Mouse (Mus musculus) intestine, embryonic 14.5 days (tissue): Measurements from ENCODE around the gene Sertm1. TPM values are rescaled to one million over a fixed set of nuclear protein-coding genes. Genes with fewer than 3 reads are reported as not detected.

Experiments used
- ATAC-seq: fragments of 200-750 bp; cut with Nextera tagmentation; replicated peaks from 2 replicates; pipeline ENCODE4 v1.8.0; 2017; ENCODE audit warnings: low read depth, moderate number of reproducible peaks, moderate TSS enrichment, moderate library complexity; ENCODE audit not compliant: low FRiP score, low TSS enrichment
- DNase-seq: peaks from one replicate; pipeline ENCODE4 v3.0.0-alpha.2; 2018; ENCODE audit warnings: low spot score
- H3K27ac ChIP-seq: fragments of 300-500 bp; sonication (generic); 2 replicates; pipeline ENCODE4 v1.5.1; 2014; ENCODE audit warnings: low read depth, mild to moderate bottlenecking, control low read depth
- H3K27me3 ChIP-seq: fragments of 300-500 bp; sonication (generic); replicated peaks from 2 replicates; pipeline ENCODE4 v1.6.1; 2014; ENCODE audit warnings: low read length, control low read depth; ENCODE audit not compliant: control insufficient read depth, insufficient read depth
- H3K36me3 ChIP-seq: fragments of 300-500 bp; sonication (generic); 2 replicates; pipeline ENCODE4 v1.6.1; 2014; ENCODE audit warnings: low read length, control low read depth; ENCODE audit not compliant: control insufficient read depth, insufficient read depth
- H3K4me1 ChIP-seq: fragments of 300-500 bp; sonication (generic); replicated peaks from 2 replicates; pipeline ENCODE4 v1.6.1; 2014; ENCODE audit warnings: low read length, control low read depth, mixed read lengths; ENCODE audit not compliant: control insufficient read depth, insufficient read depth
- H3K4me2 ChIP-seq: fragments of 300-500 bp; sonication (generic); 2 replicates; pipeline ENCODE4 v1.6.1; 2014; ENCODE audit warnings: low read length
- H3K4me3 ChIP-seq: fragments of 300-500 bp; sonication (generic); 2 replicates; pipeline ENCODE4 v1.5.1; 2014; ENCODE audit warnings: low read depth, low read length, control low read depth, mixed read lengths
- H3K9ac ChIP-seq: fragments of 300-500 bp; sonication (generic); 2 replicates; pipeline ENCODE4 v1.6.1; 2014; ENCODE audit warnings: mild to moderate bottlenecking, low read length
- H3K9me3 ChIP-seq: fragments of 300-500 bp; sonication (generic); 2 replicates; pipeline ENCODE4 v1.6.1; 2016; ENCODE audit warnings: low read length, control low read depth; ENCODE audit not compliant: control insufficient read depth
- WGBS: fragments of 180-500 bp; shearing (Covaris S2); extraction: QIAGEN DNeasy Blood & Tissue Kit; methylation state at CpG from one replicate; pipeline ENCODE4 v1.1.7; 2014; 5-methylcytosine and 5-hydroxymethylcytosine counted together
- polyA plus RNA-seq: library from polyadenylated mRNA; unstranded; fragments of >200 nt; fragmentation: Nextera tagmentation; extraction: Ambion mirVana; gene quantifications from 2 replicates; pipeline ENCODE4 v1.2.1, GENCODE M21; 2014

The Sertm1 gene
- polyA plus RNA-seq, 1 experiment from 2014 or later, result 0.15 TPM

DNA sequence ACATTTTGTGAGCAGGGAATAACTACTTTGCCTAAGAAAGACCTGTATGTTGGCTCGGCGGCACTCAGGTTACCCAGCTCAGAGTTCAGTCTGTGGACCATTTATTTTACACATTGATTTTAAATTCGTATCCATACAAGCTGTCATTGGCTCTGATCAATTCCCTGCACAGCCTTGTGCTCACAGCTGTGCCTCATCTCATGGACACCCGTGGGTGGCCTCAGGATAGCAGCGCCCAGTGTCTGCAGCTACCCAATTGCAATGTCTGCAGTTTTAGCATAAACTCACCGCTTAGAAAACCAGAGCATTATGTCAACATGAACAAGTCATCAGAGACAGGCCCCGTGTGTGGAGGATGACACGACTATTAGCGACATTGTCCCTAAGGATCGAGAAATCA lies 17.7 kb downstream of the Sertm1 start:
- Histone ChIP-seq H3K4me1 (no peaks in the 10 kb centered on the region), H3K9ac (no peak overlapping the region), H3K36me3 (no peaks in the 10 kb centered on the region), H3K27ac (no peak overlapping the region), H3K4me3 (no peak overlapping the region), H3K9me3 (no peaks in the 10 kb centered on the region), H3K27me3 (no peaks in the 10 kb centered on the region), H3K4me2 (no peak overlapping the region)
- ATAC-seq (no peak), DNase-seq (no peak)
- WGBS, result 78% methylated on average over 10 of the region's 10 CpGs

DNA sequence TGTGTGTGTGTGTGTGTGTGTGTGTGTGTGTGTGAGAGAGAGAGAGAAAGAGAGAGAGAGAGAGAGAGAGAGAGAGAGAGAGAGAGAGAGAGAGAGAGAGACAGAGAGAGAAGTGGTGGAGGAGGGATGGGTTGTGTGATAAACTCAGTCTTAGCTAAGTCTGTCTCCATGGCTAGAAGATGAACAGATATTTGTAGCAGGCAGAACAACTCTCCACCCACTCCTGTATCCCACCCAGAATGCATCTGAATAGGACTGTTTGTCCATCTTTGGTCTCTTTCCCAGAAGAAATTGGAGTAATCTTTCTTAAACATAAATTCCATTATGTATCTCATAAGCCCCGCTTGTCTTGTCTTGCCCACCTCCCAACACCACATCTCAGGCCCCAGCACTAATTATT lies 20.8 kb downstream of the Sertm1 start:
- Histone ChIP-seq H3K27me3 (no peaks in the 10 kb centered on the region), H3K4me1 (no peaks in the 10 kb centered on the region)
- ATAC-seq, result no peak

DNA sequence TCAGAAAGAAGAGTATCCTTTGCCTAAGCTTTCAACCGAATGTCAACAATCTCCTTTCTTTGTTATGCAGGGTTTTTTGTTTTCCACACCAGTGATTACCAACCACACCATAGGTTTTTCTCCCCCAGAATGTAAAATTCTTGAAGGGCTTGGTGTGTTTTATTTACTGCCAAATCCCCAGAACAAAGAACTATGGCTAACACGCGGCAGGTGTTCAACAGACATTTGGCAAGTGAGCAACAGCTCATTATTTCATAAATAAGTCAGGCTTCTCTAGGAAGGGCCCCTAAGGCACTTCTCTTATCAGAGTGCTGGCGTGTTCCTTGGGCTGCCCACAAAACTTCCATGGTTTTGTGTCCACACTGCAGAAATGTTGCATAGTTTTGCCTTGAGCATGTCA lies 23.5 kb downstream of the Sertm1 start:
- Histone ChIP-seq H3K36me3 (no peaks in the 10 kb centered on the region), H3K27me3 (no peaks in the 10 kb centered on the region), H3K4me2 (no peak overlapping the region), H3K27ac (no peak overlapping the region), H3K4me1 (no peaks in the 10 kb centered on the region), H3K9ac (no peak overlapping the region), H3K4me3 (no peak overlapping the region), H3K9me3 (no peaks in the 10 kb centered on the region)
- ATAC-seq, result no peak
- WGBS, result 67% methylated on average over 4 of the region's 4 CpGs
- no peak for DNase-seq

More for the DNA sequence above, 20.8 kb downstream of the Sertm1 start:
- H3K9ac ChIP-seq, result no peak overlapping the region
- 76% methylated on average over 1 of the region's 1 CpGs for WGBS
- H3K4me2 ChIP-seq, result no peak overlapping the region
- no peak overlapping the region for H3K27ac ChIP-seq
- no peaks in the 10 kb centered on the region for H3K36me3 ChIP-seq
- DNase-seq, result no peak
- no peaks in the 10 kb centered on the region for H3K9me3 ChIP-seq
- no peak overlapping the region for H3K4me3 ChIP-seq

GRCm38 (mm10) chr3:54886501-54886900 lies 29.2 kb downstream of the Sertm1 start:
- Histone ChIP-seq H3K27me3 (no peaks in the 10 kb centered on the region), H3K27ac (no peak overlapping the region), H3K9me3 (no peaks in the 10 kb centered on the region; the same call in 1 of the 2 replicates), H3K4me3 (no peak overlapping the region), H3K9ac (no peak overlapping the region), H3K4me2 (no peak overlapping the region), H3K36me3 (no peaks in the 10 kb centered on the region), H3K4me1 (no peaks in the 10 kb centered on the region)
- DNase-seq, result no peak
- no peak for ATAC-seq
- WGBS, result 81% methylated on average over 2 of the region's 2 CpGs

Other genes starting within 250 kb of the Sertm1 start
- 100 and 107 TPM in 2 replicates for gene Supt20, start 223.1 kb downstream of the Sertm1 start, polyA plus RNA-seq
- gene Gm21958, start 201.5 kb downstream of the Sertm1 start, polyA plus RNA-seq, result 1.5 and 2.4 TPM in 2 replicates
- gene Exosc8, start 180.5 kb downstream of the Sertm1 start, polyA plus RNA-seq, result 134 and 141 TPM in 2 replicates
- 57.0 and 58.3 TPM in 2 replicates for gene Alg5, start 180.3 kb downstream of the Sertm1 start, polyA plus RNA-seq
- 3.7 TPM in 2 replicates for gene Smad9, start 160.3 kb downstream of the Sertm1 start, polyA plus RNA-seq
- 42.8 and 43.7 TPM in 2 replicates for gene Rfxap, start 108.1 kb downstream of the Sertm1 start, polyA plus RNA-seq
- gene Ccna1, start 139.6 kb upstream of the Sertm1 start, polyA plus RNA-seq, result 1.3 and 2.3 TPM in 2 replicates
- gene Spg20, start 196.2 kb upstream of the Sertm1 start, polyA plus RNA-seq, result 42.8 and 47.1 TPM in 2 replicates
- not detected in 2 replicates for gene Ccdc169, start 221.5 kb upstream of the Sertm1 start, polyA plus RNA-seq